Mouse (Mus musculus) heart, postnatal 14 days (tissue): ENCODE data around the gene Gm7233. TPM values are rescaled to one million over a fixed set of nuclear protein-coding genes. Genes with fewer than 3 reads are reported as not detected.
"Not testable (repeated sequence)": the region's sequence is repeated elsewhere in the genome, so short reads cannot be mapped to it uniquely, and the experiment has no call there.

Experiments
- DNase-seq, 2 experiments: peaks; one replicate each; pipeline ENCODE4 v3.0.0; 2021 to 2022
- intact Hi-C: fragments of 180-260 bp; cut with DNase I; formaldehyde crosslinking; loops from one replicate; pipeline ENCODE4 v1.15.1; 2025
- long read RNA-seq, 2 experiments: library from polyadenylated mRNA; stranded (forward); transcript quantifications; one replicate each; pipeline ENCODE4 v2.0.0; 2021
- total RNA-seq, 2 experiments: library from RNA; stranded (reverse); gene quantifications; 2 replicates each; pipeline ENCODE4 v1.2.3; 2021

The Gm7233 gene
- total RNA-seq: not detected
- long read RNA-seq, experiment 1: 0 reads
- long read RNA-seq, experiment 2: 0 reads

GRCm38 (mm10) chr14:43179567-43179966 is at the start of gene Gm7233:
Gene Gm7233 (plus strand): TSS chr14:43179867.
- DNase-seq, intact Hi-C loops: not testable (repeated sequence)

- intact Hi-C loops: not testable (repeated sequence)
Observed at GRCm38 (mm10) chr14:43167189-43167588, 12.5 kb upstream of the Gm7233 start.

GRCm38 (mm10) chr14:43167942-43168341 is 11.7 kb upstream of the Gm7233 start:
- DNase-seq, intact Hi-C loops: not testable (repeated sequence)

More at GRCm38 (mm10) chr14:43167189-43167588, 12.5 kb upstream of the Gm7233 start:
- not testable (repeated sequence) for DNase-seq

GRCm38 (mm10) chr14:43168573-43169170 is 11.0 kb upstream of the Gm7233 start:
- DNase-seq, intact Hi-C loops: not testable (repeated sequence)

- intact Hi-C loops: not testable (repeated sequence)
Observed at GRCm38 (mm10) chr14:43235204-43235603, 55.5 kb downstream of the Gm7233 start, which contains the start of gene Gm8122. Gene Gm8122 (minus strand): TSS chr14:43235304.

More at GRCm38 (mm10) chr14:43235204-43235603, 55.5 kb downstream of the Gm7233 start, which contains the start of gene Gm8122:
- not testable (repeated sequence) for DNase-seq

Other genes with a start within 250 kb of the Gm7233 start
- not detected for gene Gm8082, start 186.2 kb upstream of the Gm7233 start, total RNA-seq
- not detected for gene Gm10376, start 164.2 kb upstream of the Gm7233 start, total RNA-seq
- gene Gm8094, start 103.2 kb upstream of the Gm7233 start, total RNA-seq: not detected
- not detected for gene Gm8104, start 79.3 kb upstream of the Gm7233 start, total RNA-seq
- gene Gm8122, start 55.4 kb downstream of the Gm7233 start, total RNA-seq: not detected
- gene Gm8126, start 78.8 kb downstream of the Gm7233 start, total RNA-seq: not detected
- not detected for gene Gm9732, start 95.2 kb downstream of the Gm7233 start, total RNA-seq
- not detected for gene Gm8127, start 114.0 kb downstream of the Gm7233 start, total RNA-seq
- not detected for gene 1700001F09Rik, start 167.9 kb downstream of the Gm7233 start, total RNA-seq
- gene Gm8138, start 236.5 kb downstream of the Gm7233 start, total RNA-seq: not detected